ENCODE assay signal across 8 mouse cellular contexts in the genomic region with DNA sequence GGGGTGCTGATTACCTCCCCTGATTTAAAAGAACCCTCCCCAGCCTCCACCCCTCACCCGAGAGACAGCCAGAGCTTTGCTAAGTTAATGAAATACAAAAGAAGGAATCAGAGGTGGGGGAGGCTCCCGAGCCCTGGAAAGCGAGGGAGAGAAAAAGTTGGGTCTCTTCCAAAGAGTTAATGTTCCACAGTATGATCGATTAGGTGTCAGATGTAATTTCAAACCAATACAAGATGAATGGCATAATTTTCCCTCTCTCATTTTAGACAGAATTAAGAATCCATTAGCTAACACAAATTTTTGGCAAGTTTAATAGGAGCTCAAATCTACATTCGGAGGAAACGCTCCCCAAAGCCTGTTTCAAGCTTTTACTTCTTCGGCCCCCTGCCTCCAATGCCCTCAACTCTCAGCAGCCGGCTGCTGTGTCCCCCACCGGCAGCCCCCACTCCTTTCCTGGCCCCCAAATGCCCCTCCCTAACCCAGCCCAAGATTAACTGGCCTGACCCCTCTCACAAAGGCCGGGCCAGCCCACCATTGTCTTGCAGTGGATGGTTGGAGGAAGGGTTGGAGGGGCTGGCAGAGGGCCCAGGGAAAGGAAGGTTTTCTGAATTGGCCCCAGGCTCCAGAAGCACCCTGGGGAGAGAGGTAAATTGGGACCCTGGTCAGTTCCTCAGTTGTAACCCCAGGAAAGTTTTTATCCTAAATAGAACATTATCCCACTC. TPM values are rescaled to one million over a fixed set of nuclear protein-coding genes. Genes with fewer than 3 reads are reported as not detected.
DNase-seq lines count a peak whose midpoint lies in the region; ATAC-seq and TF ChIP-seq lines count a peak whose summit lies in the region.

No protein-coding gene starts in this region.

- peak; percentile 54 for DNase-seq in kidney, postnatal 14 days
- DNase-seq in testis, postnatal 10 days (ENCODE audit: low spot score) = no peak
- DNase-seq in layer of hippocampus, postnatal 25 days (ENCODE audit: extremely low spot score in 1 of 2, low spot score in 1 of 2) = no peak

- no peaks in the 10 kb centered on the region for H3K36me3 ChIP-seq in forebrain, embryonic 13.5 days (ENCODE audit: poor library complexity, severe bottlenecking)
- no peaks in the 10 kb centered on the region for H3K36me3 ChIP-seq in forebrain, embryonic 16.5 days (ENCODE audit: control insufficient read depth, insufficient read depth)
- no peaks in the 10 kb centered on the region for H3K36me3 ChIP-seq in E14TG2a.4 (ENCODE audit: insufficient read depth, low read length)
- H3K36me3 ChIP-seq in heart, embryonic 11.5 days (ENCODE audit: control insufficient read depth, insufficient read depth, low read length) = no peaks in the 10 kb centered on the region

- H3K27ac ChIP-seq in forebrain, embryonic 13.5 days = no peak overlapping the region
- no peak overlapping the region for H3K27ac ChIP-seq in forebrain, embryonic 16.5 days (ENCODE audit: low read length)
- no peak overlapping the region for H3K27ac ChIP-seq in heart, embryonic 11.5 days (ENCODE audit: low read depth, low read length)

- H3K4me3 ChIP-seq in forebrain, embryonic 13.5 days = no peak overlapping the region
- no peak overlapping the region for H3K4me3 ChIP-seq in forebrain, embryonic 16.5 days (replicated peaks; ENCODE audit: low read length)
- peak overlapping the region; percentile 51 for H3K4me3 ChIP-seq in E14TG2a.4 (replicated peaks; ENCODE audit: low read length)
- H3K4me3 ChIP-seq in heart, embryonic 11.5 days (ENCODE audit: low read depth, low read length) = no peak overlapping the region

- H3K9ac ChIP-seq in forebrain, embryonic 13.5 days = 0 out of 2 replicates have a peak overlapping the region, but pooled peaks have one; percentile 6
- no peak overlapping the region for H3K9ac ChIP-seq in forebrain, embryonic 16.5 days (replicated peaks; ENCODE audit: low read depth, low read length)
- peak overlapping the region; percentile 35; the same call in 1 of the 2 replicates for H3K9ac ChIP-seq in heart, embryonic 11.5 days (ENCODE audit: low read depth, low read length)

- peak overlapping the region; percentile 22 for H3K4me2 ChIP-seq in forebrain, embryonic 13.5 days
- H3K4me2 ChIP-seq in forebrain, embryonic 16.5 days (ENCODE audit: low read length) = no peak overlapping the region
- no peak overlapping the region for H3K4me2 ChIP-seq in heart, embryonic 11.5 days

- no peaks in the 10 kb centered on the region for H3K9me3 ChIP-seq in forebrain, embryonic 13.5 days (replicated peaks)
- no peaks in the 10 kb centered on the region for H3K9me3 ChIP-seq in forebrain, embryonic 16.5 days (ENCODE audit: control insufficient read depth, low read length)
- H3K9me3 ChIP-seq in E14TG2a.4 (ENCODE audit: low read length) = no peaks in the 10 kb centered on the region
- no peaks in the 10 kb centered on the region for H3K9me3 ChIP-seq in heart, embryonic 11.5 days (replicated peaks; ENCODE audit: control insufficient read depth, low read length)

- TF ChIP-seq CTCF in E14TG2a.4 (conservative IDR thresholded peaks at IDR 0.05; ENCODE audit: low read length) = no peak

- H3K27me3 ChIP-seq in forebrain, embryonic 13.5 days = peaks cover 30% of the 10 kb centered on the region
- no peaks in the 10 kb centered on the region for H3K27me3 ChIP-seq in forebrain, embryonic 16.5 days (replicated peaks; ENCODE audit: control insufficient read depth, insufficient read depth, low read length)
- H3K27me3 ChIP-seq in E14TG2a.4 (ENCODE audit: insufficient read depth, low read length) = peaks cover 12% of the 10 kb centered on the region
- H3K27me3 ChIP-seq in heart, embryonic 11.5 days (ENCODE audit: control insufficient read depth, insufficient read depth, low read length) = peaks cover 37% of the 10 kb centered on the region

- WGBS in forebrain, embryonic 13.5 days = under 1% methylated on average over 10 of the region's 10 CpGs
- 3% methylated on average over 10 of the region's 10 CpGs for WGBS in forebrain, embryonic 16.5 days
- WGBS in heart, embryonic 11.5 days (ENCODE audit: insufficient replicate concordance) = 22% methylated on average over 10 of the region's 10 CpGs

- ATAC-seq in forebrain, embryonic 13.5 days = no peak
- ATAC-seq in forebrain, embryonic 16.5 days = no peak
- ATAC-seq in heart, embryonic 11.5 days (replicated peaks; ENCODE audit: insufficient number of reproducible peaks, low FRiP score, low TSS enrichment) = no peak
- no peak for ATAC-seq in CD4-positive, CD25-positive, alpha-beta regulatory T cell, adult 4 months

- H3K4me1 ChIP-seq in forebrain, embryonic 13.5 days = peaks cover 53% of the 10 kb centered on the region
- peaks cover 43% of the 10 kb centered on the region for H3K4me1 ChIP-seq in forebrain, embryonic 16.5 days (replicated peaks; ENCODE audit: control insufficient read depth, insufficient read depth, low read length)
- H3K4me1 ChIP-seq in E14TG2a.4 (replicated peaks; ENCODE audit: low read depth, low read length) = peaks cover 86% of the 10 kb centered on the region
- peaks cover 11% of the 10 kb centered on the region; the same call in 1 of the 2 replicates for H3K4me1 ChIP-seq in heart, embryonic 11.5 days (ENCODE audit: control insufficient read depth, insufficient read depth, low read length)

RNA-seq across cellular contexts. Expression of a gene that starts 30.8 kb away (rescaled TPM):
- polyA plus RNA-seq in forebrain, embryonic 13.5 days (2015; fragmentation: Nextera tagmentation; extraction: Ambion mirVana) = 45.4 and 72.1 TPM in 2 replicates
- 110 and 133 TPM in 2 replicates for polyA plus RNA-seq in forebrain, embryonic 16.5 days (2015; fragmentation: Nextera tagmentation; extraction: Ambion mirVana)
- 0.07 and 0.13 TPM in 2 replicates for polyA plus RNA-seq in heart, embryonic 11.5 days (2014; fragmentation: Nextera tagmentation; extraction: Ambion mirVana)
- 100 to 1,000 TPM; 139 to 148 TPM for total RNA-seq in layer of hippocampus, postnatal 25 days (2021)
- polyA plus RNA-seq in CD4-positive, CD25-positive, alpha-beta regulatory T cell, adult 4 months (2017; shearing (Covaris generic)) = not detected

RNA-seq across cellular contexts. Expression of a gene that starts 49.6 kb away (rescaled TPM):
- 14.6 and 20.0 TPM in 2 replicates for polyA plus RNA-seq in forebrain, embryonic 13.5 days (2015; fragmentation: Nextera tagmentation; extraction: Ambion mirVana)
- polyA plus RNA-seq in forebrain, embryonic 16.5 days (2015; fragmentation: Nextera tagmentation; extraction: Ambion mirVana) = 69.7 and 72.4 TPM in 2 replicates
- 13.6 and 15.3 TPM in 2 replicates for polyA plus RNA-seq in heart, embryonic 11.5 days (2014; fragmentation: Nextera tagmentation; extraction: Ambion mirVana)
- total RNA-seq in layer of hippocampus, postnatal 25 days (2021) = 10 to 100 TPM; 45.4 to 49.9 TPM
- polyA plus RNA-seq in CD4-positive, CD25-positive, alpha-beta regulatory T cell, adult 4 months (2017; shearing (Covaris generic)) = not detected

RNA-seq across cellular contexts. Expression of a gene that starts 59.5 kb away (rescaled TPM):
- polyA plus RNA-seq in forebrain, embryonic 13.5 days (2015; fragmentation: Nextera tagmentation; extraction: Ambion mirVana) = 44.0 and 45.5 TPM in 2 replicates
- polyA plus RNA-seq in forebrain, embryonic 16.5 days (2015; fragmentation: Nextera tagmentation; extraction: Ambion mirVana) = 52.8 and 56.3 TPM in 2 replicates
- 39.6 and 40.6 TPM in 2 replicates for polyA plus RNA-seq in heart, embryonic 11.5 days (2014; fragmentation: Nextera tagmentation; extraction: Ambion mirVana)
- 10 to 100 TPM; 31.5 to 34.3 TPM for total RNA-seq in layer of hippocampus, postnatal 25 days (2021)
- polyA plus RNA-seq in CD4-positive, CD25-positive, alpha-beta regulatory T cell, adult 4 months (2017; shearing (Covaris generic)) = 10 to 100 TPM; 41.2 to 63.9 TPM

Comparison
In these comparisons a context has a peak if more than half of its experiments do, and no peak if none do; other contexts are left out.
1. RNA of a gene that starts 30.8 kb away (polyA plus RNA-seq): 110 to 133 TPM in forebrain, embryonic 16.5 days and 45.4 to 72.1 TPM in forebrain, embryonic 13.5 days; 0.07 to 0.13 TPM in heart, embryonic 11.5 days and not detected in CD4-positive, CD25-positive, alpha-beta regulatory T cell, adult 4 months; every median in the first group is over 10 times any median in the second.
2. RNA of a gene that starts 49.6 kb away (polyA plus RNA-seq): 69.7 to 72.4 TPM in forebrain, embryonic 16.5 days, 14.6 to 20.0 TPM in forebrain, embryonic 13.5 days and 13.6 to 15.3 TPM in heart, embryonic 11.5 days; not detected in CD4-positive, CD25-positive, alpha-beta regulatory T cell, adult 4 months; every median in the first group is over 10 times any median in the second.